Mouse (Mus musculus) kidney, postnatal 10 days (tissue): Measurements from ENCODE around the gene Arrb2.
"Not testable (repeated sequence)": the region's sequence is repeated elsewhere in the genome, so short reads cannot be mapped to it uniquely, and the experiment has no call there.

Experiments used
- DNase-seq: peaks from one replicate; pipeline ENCODE4 v3.0.0; 2021; ENCODE audit warnings: mixed read lengths

The Arrb2 gene

GRCm38 (mm10) chr11:70447373-70447772 is 14.9 kb downstream of the Arrb2 start:
- no peak for DNase-seq

GRCm38 (mm10) chr11:70450926-70451325 is 18.5 kb downstream of the Arrb2 start:
- no peak for DNase-seq

- peak; percentile 99 for DNase-seq
Measured at GRCm38 (mm10) chr11:70451797-70452498, 19.5 kb downstream of the Arrb2 start, which contains the start of gene Med11. Gene Med11 (plus strand): TSS chr11:70451919.

GRCm38 (mm10) chr11:70453261-70454044 is 21.0 kb downstream of the Arrb2 start:
- DNase-seq, result no peak

GRCm38 (mm10) chr11:70458688-70459600 is 26.5 kb downstream of the Arrb2 start, which contains the start of gene Zmynd15:
Gene Zmynd15 (plus strand): TSS chr11:70459433.
- no peak for DNase-seq

- peak; percentile 74 for DNase-seq
Measured at GRCm38 (mm10) chr11:70459601-70460101, 27.2 kb downstream of the Arrb2 start, which contains the start of gene Cxcl16. Gene Cxcl16 (minus strand): TSS chr11:70459984.

GRCm38 (mm10) chr11:70463970-70464369 is 31.5 kb downstream of the Arrb2 start:
- no peak for DNase-seq

GRCm38 (mm10) chr11:70465211-70465610 is 32.8 kb downstream of the Arrb2 start:
- DNase-seq, result no peak

- DNase-seq, result peak; percentile 78
Measured at GRCm38 (mm10) chr11:70465824-70466223, 33.4 kb downstream of the Arrb2 start.

- DNase-seq, result no peak
Measured at GRCm38 (mm10) chr11:70467902-70468619, 35.6 kb downstream of the Arrb2 start.

GRCm38 (mm10) chr11:70469764-70470163 is 37.3 kb downstream of the Arrb2 start:
- no peak for DNase-seq

GRCm38 (mm10) chr11:70472716-70473115 is 40.3 kb downstream of the Arrb2 start:
- DNase-seq, result peak; percentile 50

GRCm38 (mm10) chr11:70473291-70473690 is 40.9 kb downstream of the Arrb2 start:
- not testable (repeated sequence) for DNase-seq

GRCm38 (mm10) chr11:70474872-70475534 is 42.6 kb downstream of the Arrb2 start:
- no peak for DNase-seq

- DNase-seq, result peak; percentile 60
Measured at GRCm38 (mm10) chr11:70485498-70485897, 53.1 kb downstream of the Arrb2 start.

GRCm38 (mm10) chr11:70487816-70488215 is 55.4 kb downstream of the Arrb2 start:
- no peak for DNase-seq

GRCm38 (mm10) chr11:70489138-70489537 is 56.7 kb downstream of the Arrb2 start:
- DNase-seq, result no peak

- no peak for DNase-seq
Measured at GRCm38 (mm10) chr11:70489684-70490083, 57.2 kb downstream of the Arrb2 start.
